11 mouse cellular contexts compared by ENCODE assay signal in the genomic region with DNA sequence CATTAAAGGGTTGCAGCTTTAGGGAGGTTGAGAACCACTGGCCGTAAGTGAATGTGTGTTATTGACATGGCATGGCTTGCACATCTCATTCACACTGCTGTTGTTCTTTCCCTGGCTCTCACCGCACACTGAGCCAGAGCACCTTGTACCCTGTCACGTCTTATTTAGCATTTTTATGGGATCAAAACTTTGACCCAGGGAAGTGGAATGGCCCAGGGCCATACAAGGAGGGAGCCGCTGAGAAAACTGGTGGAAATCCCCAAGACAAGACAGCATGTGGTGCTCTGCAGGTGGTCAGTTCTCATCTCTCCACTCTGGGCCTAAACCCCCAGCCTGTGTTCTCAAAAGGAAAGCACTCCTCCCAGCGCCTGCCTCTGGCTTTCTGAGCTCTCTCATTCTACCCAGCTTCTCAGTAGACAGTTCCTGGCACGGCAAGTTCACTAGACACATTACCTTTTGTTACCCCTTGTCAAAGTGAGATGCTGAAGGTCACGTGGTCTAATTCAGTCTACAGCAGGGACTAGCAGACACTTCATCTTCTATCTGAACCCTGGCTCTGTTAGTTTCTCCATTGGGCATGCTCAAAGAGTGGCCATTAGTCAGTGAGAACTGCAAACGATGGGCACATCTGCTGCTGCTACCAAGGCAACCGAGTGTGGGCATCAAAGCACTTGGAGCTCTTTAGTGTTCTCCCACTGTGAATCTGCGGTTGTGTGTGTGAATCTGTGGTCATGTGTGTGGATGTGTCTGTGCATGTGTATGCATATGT.
A peak's percentile ranks its signal among the peaks of the same experiment; 100 is the strongest.
DNase-seq lines count a peak whose midpoint lies in the region; ATAC-seq and TF ChIP-seq lines count a peak whose summit lies in the region.
"Had no signal": no experiment of that assay in that cellular context is flagged by ENCODE, and none has a peak within 500 bp of the region (broad histone marks: within the 10 kb centered on the region; RNA-seq: fewer than 3 reads in every experiment).

No protein-coding gene starts in this region.

- peaks cover 23% of the 10 kb centered on the region for H3K4me1 ChIP-seq in forebrain, embryonic 10.5 days
- no peaks in the 10 kb centered on the region for H3K4me1 ChIP-seq in forebrain, embryonic 11.5 days (replicated peaks; ENCODE audit: control insufficient read depth, insufficient read depth, low read length)
- peaks cover 3% of the 10 kb centered on the region; the same call in 1 of the 2 replicates for H3K4me1 ChIP-seq in midbrain, postnatal 0 days (ENCODE audit: insufficient read depth, low read length)

- 63% methylated on average over 10 of the region's 10 CpGs for WGBS in forebrain, embryonic 10.5 days
- 53% methylated on average over 10 of the region's 10 CpGs for WGBS in forebrain, embryonic 11.5 days
- 28% methylated on average over 10 of the region's 10 CpGs for WGBS in midbrain, postnatal 0 days

- peak overlapping the region; percentile 56; the same call in 1 of the 2 replicates for H3K27ac ChIP-seq in forebrain, embryonic 10.5 days
- H3K27ac ChIP-seq in forebrain, embryonic 11.5 days (ENCODE audit: low read depth, low read length): no peak overlapping the region
- H3K27ac ChIP-seq in midbrain, postnatal 0 days (ENCODE audit: low read depth, low read length): 0 out of 2 replicates have a peak overlapping the region, but pooled peaks have one; percentile 44
- H3K27ac ChIP-seq: macrophage had no signal

- H3K36me3 ChIP-seq in forebrain, embryonic 10.5 days (replicated peaks): no peaks in the 10 kb centered on the region
- no peaks in the 10 kb centered on the region for H3K36me3 ChIP-seq in forebrain, embryonic 11.5 days (ENCODE audit: control insufficient read depth, insufficient read depth, low read length)
- H3K36me3 ChIP-seq in midbrain, postnatal 0 days (ENCODE audit: insufficient read depth, low read length): no peaks in the 10 kb centered on the region

- DNase-seq in forebrain, embryonic 10.5 days (ENCODE audit: extremely low spot score, low spot score): no peak
- no peak for DNase-seq in forebrain, embryonic 11.5 days (ENCODE audit: low spot score)
- DNase-seq in brain, embryonic 14.5 days (ENCODE audit: low read depth): peak; percentile 87
- DNase-seq in kidney, postnatal 25 days: peak; percentile 40 to 80
- DNase-seq in midbrain, postnatal 0 days (ENCODE audit: low spot score): peak; percentile 87
- no peak for DNase-seq in gastrocnemius, postnatal 36 days
- DNase-seq in yolk sac, embryonic 10.5 days (ENCODE audit: low spot score): no peak
- DNase-seq: B cell, adult 2 months; cerebellum, adult 2 months had no signal

- H3K9me3 ChIP-seq in forebrain, embryonic 10.5 days: no peaks in the 10 kb centered on the region
- H3K9me3 ChIP-seq in forebrain, embryonic 11.5 days (ENCODE audit: control insufficient read depth, low read length): no peaks in the 10 kb centered on the region
- H3K9me3 ChIP-seq in midbrain, postnatal 0 days (ENCODE audit: low read length): no peaks in the 10 kb centered on the region

- H3K4me2 ChIP-seq in forebrain, embryonic 11.5 days (ENCODE audit: low read depth, low read length, severe bottlenecking): no peak overlapping the region
- no peak overlapping the region for H3K4me2 ChIP-seq in midbrain, postnatal 0 days (ENCODE audit: low read depth, low read length, poor library complexity, severe bottlenecking)

- no peak for TF ChIP-seq POLR2A in brain, embryonic 14.5 days (IDR thresholded peaks at IDR 0.05; ENCODE audit: borderline replicate concordance, extremely low read depth, insufficient read depth, insufficient read length, poor library complexity, severe bottlenecking)

- no peak overlapping the region for H3K9ac ChIP-seq in forebrain, embryonic 11.5 days (ENCODE audit: low read length)
- no peak overlapping the region for H3K9ac ChIP-seq in midbrain, postnatal 0 days (replicated peaks; ENCODE audit: low read length, poor library complexity, severe bottlenecking)

- H3K27me3 ChIP-seq in forebrain, embryonic 10.5 days (ENCODE audit: poor library complexity, severe bottlenecking): no peaks in the 10 kb centered on the region
- H3K27me3 ChIP-seq in forebrain, embryonic 11.5 days (ENCODE audit: control insufficient read depth, insufficient read depth, low read length): no peaks in the 10 kb centered on the region
- H3K27me3 ChIP-seq in midbrain, postnatal 0 days (ENCODE audit: insufficient read depth, low read length): no peaks in the 10 kb centered on the region

- no peak for ATAC-seq in forebrain, embryonic 11.5 days (replicated peaks; ENCODE audit: low FRiP score)
- ATAC-seq in midbrain, postnatal 0 days (ENCODE audit: low FRiP score): peak; percentile 78
- ATAC-seq in monocyte, adult 5-6 weeks (replicated peaks; ENCODE audit: insufficient number of reproducible peaks, low FRiP score, low TSS enrichment, poor library complexity, severe bottlenecking): no peak

- H3K4me3 ChIP-seq in forebrain, embryonic 10.5 days: no peak overlapping the region
- no peak overlapping the region for H3K4me3 ChIP-seq in forebrain, embryonic 11.5 days (ENCODE audit: low read depth, low read length)
- no peak overlapping the region for H3K4me3 ChIP-seq in midbrain, postnatal 0 days (ENCODE audit: low read depth, low read length)

- TF ChIP-seq CTCF in brain, embryonic 14.5 days (IDR thresholded peaks at IDR 0.05; ENCODE audit: borderline replicate concordance, extremely low read depth, insufficient read depth, insufficient read length): no peak
- TF ChIP-seq CTCF in midbrain, postnatal 0 days (IDR thresholded peaks at IDR 0.05): no peak

- intact Hi-C loops in gastrocnemius, postnatal 36 days (cut with DNase I): loop anchor here (5.0 kb wide), 2 partner anchors 59 to 81 kb away; no protein-coding TSS in a partner anchor

Comparison
In these comparisons a context has a peak if more than half of its experiments do, and no peak if none do; other contexts are left out.
1. DNase-seq: peak in brain, embryonic 14.5 days (single experiment), kidney, postnatal 25 days (2 of 2) and midbrain, postnatal 0 days (single experiment); none in forebrain, embryonic 10.5 days (single experiment), forebrain, embryonic 11.5 days (single experiment), gastrocnemius, postnatal 36 days (0 of 2) and yolk sac, embryonic 10.5 days (single experiment).